Mouse (Mus musculus) forebrain, embryonic 13.5 days (tissue): ENCODE measurements around the gene B4galt3. TPM values are rescaled to one million over a fixed set of nuclear protein-coding genes. Genes with fewer than 3 reads are reported as not detected.

ENCODE experiments used
- ATAC-seq: fragments of 200-750 bp; cut with Nextera tagmentation; 2 replicates; pipeline ENCODE4 v1.8.0; 2017
- H3K27ac ChIP-seq: fragments of 300-500 bp; sonication (generic); 2 replicates; pipeline ENCODE4 v1.5.1; 2015; ENCODE audit warnings: inconsistent platforms, mild to moderate bottlenecking, moderate library complexity
- H3K27me3 ChIP-seq: fragments of 300-500 bp; sonication (generic); 2 replicates; pipeline ENCODE4 v1.6.1; 2015; ENCODE audit warnings: mild to moderate bottlenecking, inconsistent platforms
- H3K36me3 ChIP-seq: fragments of 300-500 bp; sonication (generic); 2 replicates; pipeline ENCODE4 v1.6.1; 2015; ENCODE audit warnings: mild to moderate bottlenecking, inconsistent platforms; ENCODE audit not compliant: poor library complexity, severe bottlenecking
- H3K4me1 ChIP-seq: fragments of 300-500 bp; sonication (generic); 2 replicates; pipeline ENCODE4 v1.6.1; 2015; ENCODE audit warnings: inconsistent platforms
- H3K4me2 ChIP-seq: fragments of 300-500 bp; sonication (generic); 2 replicates; pipeline ENCODE4 v1.6.1; 2015; ENCODE audit warnings: inconsistent platforms, mild to moderate bottlenecking, moderate library complexity
- H3K4me3 ChIP-seq: fragments of 300-500 bp; sonication (generic); 2 replicates; pipeline ENCODE4 v1.5.1; 2015; ENCODE audit warnings: mild to moderate bottlenecking, inconsistent platforms
- H3K9ac ChIP-seq: fragments of 300-500 bp; sonication (generic); 2 replicates; pipeline ENCODE4 v1.6.1; 2015; ENCODE audit warnings: mild to moderate bottlenecking, inconsistent platforms
- H3K9me3 ChIP-seq: fragments of 300-500 bp; sonication (generic); replicated peaks from 2 replicates; pipeline ENCODE4 v1.6.1; 2016; ENCODE audit warnings: inconsistent platforms
- WGBS: fragments of 180-500 bp; shearing (Covaris S2); methylation state at CpG from one replicate; pipeline ENCODE4 v1.1.7; 2015; 5-methylcytosine and 5-hydroxymethylcytosine counted together
- polyA plus RNA-seq: library from polyadenylated mRNA; unstranded; fragments of >200 nt; fragmentation: Nextera tagmentation; extraction: Ambion mirVana; gene quantifications from 2 replicates; pipeline ENCODE4 v1.2.1, GENCODE M21; 2015

B4galt3 gene
- polyA plus RNA-seq, 1 experiment from 2014 or later, result 95.3 TPM

- H3K4me1 ChIP-seq, result peaks cover 9% of the 10 kb centered on the region
- no peak overlapping the region for H3K9ac ChIP-seq
- H3K4me2 ChIP-seq, result no peak overlapping the region
- ATAC-seq, result no peak; the same call in 1 of the 2 replicates
- no peaks in the 10 kb centered on the region for H3K9me3 ChIP-seq
- no peaks in the 10 kb centered on the region for H3K27me3 ChIP-seq
- 67% methylated on average over 15 of the region's 15 CpGs for WGBS
- H3K27ac ChIP-seq, result no peak overlapping the region
- no peak overlapping the region for H3K4me3 ChIP-seq
- peaks cover 11% of the 10 kb centered on the region; the same call in 1 of the 2 replicates for H3K36me3 ChIP-seq
Observed at GRCm38 (mm10) chr1:171256937-171257548, 13.1 kb upstream of the B4galt3 start.

GRCm38 (mm10) chr1:171257781-171258180 lies 12.3 kb upstream of the B4galt3 start:
- no peaks in the 10 kb centered on the region for H3K9me3 ChIP-seq
- no peak overlapping the region for H3K9ac ChIP-seq
- no peak overlapping the region for H3K4me2 ChIP-seq
- ATAC-seq, result no peak
- 90% methylated on average over 9 of the region's 9 CpGs for WGBS
- no peak overlapping the region for H3K4me3 ChIP-seq
- peaks cover 11% of the 10 kb centered on the region; the same call in 1 of the 2 replicates for H3K36me3 ChIP-seq
- no peak overlapping the region for H3K27ac ChIP-seq
- no peaks in the 10 kb centered on the region for H3K27me3 ChIP-seq
- H3K4me1 ChIP-seq, result peaks cover 9% of the 10 kb centered on the region

- Histone ChIP-seq H3K4me3 (no peak overlapping the region), H3K27ac (no peak overlapping the region), H3K36me3 (peaks cover 11% of the 10 kb centered on the region; the same call in 1 of the 2 replicates), H3K4me2 (no peak overlapping the region), H3K9me3 (no peaks in the 10 kb centered on the region), H3K4me1 (peaks cover 16% of the 10 kb centered on the region), H3K27me3 (no peaks in the 10 kb centered on the region), H3K9ac (no peak overlapping the region)
- 82% methylated on average over 17 of the region's 17 CpGs for WGBS
- no peak for ATAC-seq
Observed at GRCm38 (mm10) chr1:171258921-171259320, 11.2 kb upstream of the B4galt3 start.

- no peak for ATAC-seq
- Histone ChIP-seq H3K4me2 (no peak overlapping the region), H3K4me3 (no peak overlapping the region), H3K9ac (no peak overlapping the region), H3K27ac (no peak overlapping the region), H3K9me3 (no peaks in the 10 kb centered on the region), H3K4me1 (peaks cover 17% of the 10 kb centered on the region), H3K36me3 (peaks cover 11% of the 10 kb centered on the region; the same call in 1 of the 2 replicates), H3K27me3 (no peaks in the 10 kb centered on the region)
- WGBS, result 94% methylated on average over 3 of the region's 3 CpGs
Observed at GRCm38 (mm10) chr1:171260316-171260715, 9.8 kb upstream of the B4galt3 start.

- ATAC-seq, result peak; percentile 80
- H3K36me3 ChIP-seq, result peaks cover 3% of the 10 kb centered on the region; the same call in 1 of the 2 replicates
- peaks cover 17% of the 10 kb centered on the region for H3K4me1 ChIP-seq
- peak overlapping the region; percentile 53 for H3K9ac ChIP-seq
- WGBS, result 5% methylated on average over 8 of the region's 8 CpGs
- H3K9me3 ChIP-seq, result no peaks in the 10 kb centered on the region
- H3K27me3 ChIP-seq, result no peaks in the 10 kb centered on the region
- H3K27ac ChIP-seq, result peak overlapping the region; percentile 91
- peak overlapping the region; percentile 30 for H3K4me3 ChIP-seq
- peak overlapping the region; percentile 61 for H3K4me2 ChIP-seq
Observed at GRCm38 (mm10) chr1:171262594-171263130, 7.5 kb upstream of the B4galt3 start.

- no peak overlapping the region for H3K9ac ChIP-seq
- 6% methylated on average over 2 of the region's 2 CpGs for WGBS
- H3K4me3 ChIP-seq, result peak overlapping the region; percentile 30; the same call in 1 of the 2 replicates
Observed at GRCm38 (mm10) chr1:171263185-171263611, 6.9 kb upstream of the B4galt3 start.

GRCm38 (mm10) chr1:171263666-171264461 lies 6.3 kb upstream of the B4galt3 start:
- H3K27ac ChIP-seq, result peak overlapping the region; percentile 91
- H3K4me2 ChIP-seq, result peak overlapping the region; percentile 61
- ATAC-seq, result no peak
- 76% methylated on average over 3 of the region's 3 CpGs for WGBS
- H3K27me3 ChIP-seq, result no peaks in the 10 kb centered on the region
- H3K4me3 ChIP-seq, result no peak overlapping the region
- H3K9ac ChIP-seq, result no peak overlapping the region
- H3K36me3 ChIP-seq, result no peaks in the 10 kb centered on the region
- H3K4me1 ChIP-seq, result peaks cover 17% of the 10 kb centered on the region
- H3K9me3 ChIP-seq, result no peaks in the 10 kb centered on the region

More at GRCm38 (mm10) chr1:171263185-171263611, 6.9 kb upstream of the B4galt3 start:
- peak; percentile 94 for ATAC-seq
- Histone ChIP-seq H3K27me3 (no peaks in the 10 kb centered on the region), H3K27ac (peak overlapping the region; percentile 91), H3K9me3 (no peaks in the 10 kb centered on the region), H3K4me2 (peak overlapping the region; percentile 61), H3K4me1 (peaks cover 17% of the 10 kb centered on the region), H3K36me3 (no peaks in the 10 kb centered on the region)

- Histone ChIP-seq H3K9ac (no peak overlapping the region), H3K27ac (no peak overlapping the region), H3K36me3 (no peaks in the 10 kb centered on the region), H3K4me3 (no peak overlapping the region), H3K9me3 (no peaks in the 10 kb centered on the region), H3K4me2 (no peak overlapping the region), H3K27me3 (no peaks in the 10 kb centered on the region), H3K4me1 (peaks cover 29% of the 10 kb centered on the region)
- 82% methylated on average over 4 of the region's 4 CpGs for WGBS
- no peak for ATAC-seq
Observed at GRCm38 (mm10) chr1:171265971-171266744, 4.0 kb upstream of the B4galt3 start.

- Histone ChIP-seq H3K4me3 (no peak overlapping the region), H3K9ac (no peak overlapping the region), H3K9me3 (no peaks in the 10 kb centered on the region), H3K36me3 (peaks cover 17% of the 10 kb centered on the region), H3K4me2 (no peak overlapping the region), H3K4me1 (peaks cover 34% of the 10 kb centered on the region), H3K27ac (no peak overlapping the region), H3K27me3 (no peaks in the 10 kb centered on the region)
- no peak for ATAC-seq
- WGBS, result 68% methylated on average over 1 of the region's 1 CpGs
Observed at GRCm38 (mm10) chr1:171268341-171268740, 1.8 kb upstream of the B4galt3 start.

- Histone ChIP-seq H3K27me3 (no peaks in the 10 kb centered on the region), H3K4me3 (peak overlapping the region; percentile 88), H3K9ac (peak overlapping the region; percentile 90), H3K36me3 (peaks cover 39% of the 10 kb centered on the region), H3K9me3 (no peaks in the 10 kb centered on the region), H3K4me2 (peak overlapping the region; percentile 98), H3K27ac (no peak overlapping the region), H3K4me1 (peaks cover 27% of the 10 kb centered on the region)
- ATAC-seq, result peak; percentile 71
- under 1% methylated on average over 18 of the region's 19 CpGs for WGBS
Observed at GRCm38 (mm10) chr1:171270573-171270900, 409 bp downstream of the B4galt3 start.

GRCm38 (mm10) chr1:171271196-171271595 lies 1.1 kb downstream of the B4galt3 start:
- 58% methylated on average over 9 of the region's 9 CpGs for WGBS
- no peak overlapping the region for H3K27ac ChIP-seq
- H3K9ac ChIP-seq, result peak overlapping the region; percentile 90
- ATAC-seq, result no peak
- no peaks in the 10 kb centered on the region for H3K27me3 ChIP-seq
- no peaks in the 10 kb centered on the region for H3K9me3 ChIP-seq
- peak overlapping the region; percentile 98 for H3K4me2 ChIP-seq
- H3K4me3 ChIP-seq, result peak overlapping the region; percentile 88
- peaks cover 27% of the 10 kb centered on the region for H3K4me1 ChIP-seq
- peaks cover 45% of the 10 kb centered on the region for H3K36me3 ChIP-seq
